Mouse (Mus musculus): ENCODE measurements around the gene Ndufs5.

The Ndufs5 gene

GRCm38 (mm10) chr4:123717574-123718433, at the start of gene Ndufs5:
Gene Ndufs5 (minus strand): TSS chr4:123718202.
- DNase-seq (ENCODE audit: low spot score in 2 of 2) = peak; percentile 94 to 96

GRCm38 (mm10) chr4:123765071-123765470, 47.1 kb upstream of the Ndufs5 start:
- no peak for DNase-seq (ENCODE audit: low spot score in 2 of 2)

GRCm38 (mm10) chr4:123758306-123758705, 40.3 kb upstream of the Ndufs5 start:
- DNase-seq (ENCODE audit: low spot score in 2 of 2) = peak in 1 of 2 experiments; percentile 4

GRCm38 (mm10) chr4:123750707-123751312, 32.8 kb upstream of the Ndufs5 start:
- peak in 1 of 2 experiments; percentile 7 for DNase-seq (ENCODE audit: low spot score in 2 of 2)

- DNase-seq (ENCODE audit: low spot score in 2 of 2) = peak; percentile 98 to 99
Measured at GRCm38 (mm10) chr4:123750152-123750651, 32.2 kb upstream of the Ndufs5 start, which contains the start of gene Akirin1. Gene Akirin1 (minus strand): TSS chr4:123750345.

- DNase-seq (ENCODE audit: low spot score in 2 of 2) = no peak
Measured at GRCm38 (mm10) chr4:123749484-123750130, 31.6 kb upstream of the Ndufs5 start.

- DNase-seq (ENCODE audit: low spot score in 2 of 2) = no peak
Measured at GRCm38 (mm10) chr4:123748726-123749415, 30.9 kb upstream of the Ndufs5 start.

- DNase-seq (ENCODE audit: low spot score in 2 of 2) = no peak
Measured at GRCm38 (mm10) chr4:123745221-123745775, 27.3 kb upstream of the Ndufs5 start.

- DNase-seq (ENCODE audit: low spot score in 2 of 2) = no peak
Measured at GRCm38 (mm10) chr4:123742891-123743290, 24.9 kb upstream of the Ndufs5 start.

GRCm38 (mm10) chr4:123738708-123739107, 20.7 kb upstream of the Ndufs5 start:
- no peak for DNase-seq (ENCODE audit: low spot score in 2 of 2)

- DNase-seq (ENCODE audit: low spot score in 2 of 2) = no peak
Measured at GRCm38 (mm10) chr4:123733532-123733931, 15.5 kb upstream of the Ndufs5 start.

GRCm38 (mm10) chr4:123732921-123733320, 14.9 kb upstream of the Ndufs5 start:
- DNase-seq (ENCODE audit: low spot score in 2 of 2) = no peak

- DNase-seq (ENCODE audit: low spot score in 2 of 2) = no peak
Measured at GRCm38 (mm10) chr4:123732163-123732910, 14.3 kb upstream of the Ndufs5 start.

- no peak for DNase-seq (ENCODE audit: low spot score in 2 of 2)
Measured at GRCm38 (mm10) chr4:123721761-123722160, 3.8 kb upstream of the Ndufs5 start.

GRCm38 (mm10) chr4:123718434-123718780, 405 bp upstream of the Ndufs5 start:
- DNase-seq (ENCODE audit: low spot score in 2 of 2) = no peak

- DNase-seq (ENCODE audit: low spot score in 2 of 2) = no peak
Measured at GRCm38 (mm10) chr4:123712431-123712830, 5.6 kb downstream of the Ndufs5 start.

- no peak for DNase-seq (ENCODE audit: low spot score in 2 of 2)
Measured at GRCm38 (mm10) chr4:123707340-123707739, 10.7 kb downstream of the Ndufs5 start.

GRCm38 (mm10) chr4:123705340-123705739, 12.7 kb downstream of the Ndufs5 start:
- no peak for DNase-seq (ENCODE audit: low spot score in 2 of 2)

- DNase-seq (ENCODE audit: low spot score in 2 of 2) = peak in 1 of 2 experiments; percentile 15
Measured at GRCm38 (mm10) chr4:123693384-123693783, 24.6 kb downstream of the Ndufs5 start.

GRCm38 (mm10) chr4:123692071-123692470, 25.9 kb downstream of the Ndufs5 start:
- no peak for DNase-seq (ENCODE audit: low spot score in 2 of 2)

- DNase-seq (ENCODE audit: low spot score in 2 of 2) = no peak
Measured at GRCm38 (mm10) chr4:123690311-123690710, 27.7 kb downstream of the Ndufs5 start.
